Mouse (Mus musculus) bone marrow macrophage, adult 2 months (primary cell): ENCODE measurements around the gene Zfp189. TPM values are rescaled to one million over a fixed set of nuclear protein-coding genes. Genes with fewer than 3 reads are reported as not detected.
"Not testable (repeated sequence)": the region's sequence is repeated elsewhere in the genome, so short reads cannot be mapped to it uniquely, and the experiment has no call there.

ENCODE experiments used
- H3K27ac ChIP-seq: 2 replicates; pipeline ENCODE4 v1.5.1; 2012; ENCODE audit warnings: low read depth, low read length; ENCODE audit not compliant: insufficient read depth
- H3K4me1 ChIP-seq: 2 replicates; pipeline ENCODE4 v1.6.1; 2012; ENCODE audit warnings: low read length; ENCODE audit not compliant: control insufficient read depth, insufficient read depth
- H3K4me3 ChIP-seq: 2 replicates; pipeline ENCODE4 v1.5.1; 2012; ENCODE audit warnings: mild to moderate bottlenecking, low read length, moderate library complexity; ENCODE audit not compliant: insufficient read depth
- CTCF ChIP-seq: IDR thresholded peaks from 2 replicates; pipeline ENCODE4 v1.5.1; 2012; ENCODE audit warnings: low read depth, mild to moderate bottlenecking, low read length, moderate library complexity
- POLR2A ChIP-seq: IDR thresholded peaks from 2 replicates; pipeline ENCODE4 v1.6.1; 2012; ENCODE audit warnings: mild to moderate bottlenecking, low read depth, low read length, borderline replicate concordance
- polyA plus RNA-seq: library from polyadenylated mRNA; stranded (reverse); fragments of >200 nt; gene quantifications from 2 replicates; pipeline ENCODE4 v1.2.4, GENCODE M21; 2012; ENCODE audit not compliant: missing spikeins, insufficient read depth, insufficient read length

The Zfp189 gene
- polyA plus RNA-seq, 1 experiment: 5.5 TPM

- Histone ChIP-seq H3K4me1 (no peaks in the 10 kb centered on the region), H3K27ac (no peak overlapping the region), H3K4me3 (no peak overlapping the region)
- TF ChIP-seq CTCF (no peak), POLR2A (no peak)
Observed at GRCm38 (mm10) chr4:49503563-49503962, 17.4 kb upstream of the Zfp189 start.

GRCm38 (mm10) chr4:49506386-49506785, 14.6 kb upstream of the Zfp189 start, which contains the start of gene Baat:
Baat (minus strand) TSS chr4:49506557.
- no peak within 1 kb of the TSS for H3K27ac ChIP-seq
- no peak within 1 kb of the TSS for H3K4me3 ChIP-seq
- TF ChIP-seq CTCF (no peak), POLR2A (no peak)

GRCm38 (mm10) chr4:49509183-49509582, 11.8 kb upstream of the Zfp189 start:
- Histone ChIP-seq H3K4me3 (no peak overlapping the region), H3K27ac (no peak overlapping the region)
- no peak for TF ChIP-seq CTCF
- TF ChIP-seq POLR2A: no peak

More at GRCm38 (mm10) chr4:49506386-49506785, 14.6 kb upstream of the Zfp189 start, which contains the start of gene Baat:
- no peaks in the 10 kb centered on the region for H3K4me1 ChIP-seq

DNA sequence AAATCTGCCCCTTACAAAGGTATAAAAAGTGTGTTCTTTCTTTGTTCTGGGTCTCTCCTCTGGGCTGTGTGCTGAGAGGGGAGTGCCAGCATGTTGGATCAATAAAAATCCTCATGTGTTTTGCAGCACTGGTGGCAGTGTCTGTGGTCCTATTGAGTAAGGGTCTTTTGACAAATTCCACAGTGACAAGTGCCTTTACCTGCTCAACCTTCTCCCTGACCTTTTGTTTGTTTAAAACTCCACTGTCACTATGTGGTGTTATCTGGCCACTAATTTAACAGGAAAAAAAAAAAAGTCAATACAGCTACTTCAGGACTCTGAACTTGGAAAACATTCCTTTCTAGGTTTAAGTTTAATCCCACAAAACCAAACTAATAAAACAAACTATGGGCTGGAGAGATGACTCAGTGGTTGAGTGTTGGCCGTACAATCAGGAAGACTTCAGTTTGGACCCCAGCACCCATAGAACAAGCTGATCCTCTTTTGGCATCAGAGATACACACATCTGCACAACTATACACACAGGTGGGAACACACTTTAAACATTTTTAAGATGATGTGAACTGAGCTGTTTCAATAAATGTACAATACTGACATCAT, 10.6 kb upstream of the Zfp189 start:
- H3K27ac ChIP-seq: not testable (repeated sequence)

More at GRCm38 (mm10) chr4:49509183-49509582, 11.8 kb upstream of the Zfp189 start:
- H3K4me1 ChIP-seq: no peaks in the 10 kb centered on the region

GRCm38 (mm10) chr4:49512636-49513035, 8.3 kb upstream of the Zfp189 start:
- TF ChIP-seq POLR2A (no peak), CTCF (no peak)
- no peak overlapping the region for H3K27ac ChIP-seq
- no peak overlapping the region for H3K4me3 ChIP-seq
- no peaks in the 10 kb centered on the region for H3K4me1 ChIP-seq

More for the DNA sequence above, 10.6 kb upstream of the Zfp189 start:
- H3K4me1 ChIP-seq, H3K4me3 ChIP-seq: not testable (repeated sequence)

- TF ChIP-seq POLR2A: no peak
- TF ChIP-seq CTCF: no peak
- Histone ChIP-seq H3K4me3 (no peak overlapping the region), H3K4me1 (peaks cover 8% of the 10 kb centered on the region), H3K27ac (no peak overlapping the region)
Observed at GRCm38 (mm10) chr4:49514441-49514840, 6.5 kb upstream of the Zfp189 start.

- Histone ChIP-seq H3K4me3 (peak overlapping the region; percentile 42), H3K4me1 (peaks cover 14% of the 10 kb centered on the region), H3K27ac (no peak overlapping the region)
- TF ChIP-seq CTCF (peak; percentile 42; the same call in 1 of the 2 replicates), POLR2A (no peak)
Observed at GRCm38 (mm10) chr4:49519476-49519875, 1.5 kb upstream of the Zfp189 start.

DNA sequence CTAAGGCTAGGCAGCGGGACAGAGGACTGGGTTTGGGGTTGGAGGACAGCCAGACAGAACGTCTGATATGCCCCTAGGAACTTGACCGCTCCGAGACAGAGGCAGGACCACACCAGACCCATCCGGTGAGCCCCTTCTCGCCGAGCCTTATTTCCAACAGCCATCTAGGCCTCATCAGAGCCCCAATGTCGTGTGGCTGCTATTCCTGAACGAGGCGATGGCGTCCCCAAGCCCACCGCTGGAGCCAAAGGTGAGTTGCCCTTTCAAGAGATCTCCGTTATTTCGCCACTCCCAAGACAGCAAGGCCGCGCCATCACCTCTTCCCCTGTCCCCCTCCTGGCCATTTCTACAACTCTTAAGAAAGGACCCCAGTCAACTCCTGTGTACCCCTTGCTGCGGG, 370 bp downstream of the Zfp189 start:
- Histone ChIP-seq H3K27ac (no peak overlapping the region), H3K4me3 (peak overlapping the region; percentile 98), H3K4me1 (peaks cover 14% of the 10 kb centered on the region)
- TF ChIP-seq CTCF (no peak; the same call in 1 of the 2 replicates), POLR2A (no peak)

DNA sequence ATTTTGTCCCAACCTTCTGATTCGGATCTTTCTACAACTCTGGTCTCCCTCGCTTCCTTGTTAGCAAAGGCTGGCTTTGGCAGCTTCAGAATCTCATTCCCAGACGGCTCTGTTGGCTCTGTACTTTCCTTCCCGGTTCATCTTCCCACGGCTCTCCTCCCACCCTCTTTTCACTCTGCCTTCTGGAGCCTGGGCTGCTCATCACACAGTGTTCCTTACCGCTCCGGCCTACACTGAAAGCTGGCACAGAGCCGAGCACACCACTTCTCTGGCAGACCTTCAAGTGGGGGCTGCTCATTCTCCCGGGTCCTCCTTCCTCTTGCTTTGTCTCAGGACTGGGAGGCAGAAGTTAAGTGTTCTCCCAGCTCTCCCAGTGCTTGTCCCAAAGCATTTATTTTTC, 1.6 kb downstream of the Zfp189 start:
- H3K4me1 ChIP-seq: peaks cover 14% of the 10 kb centered on the region
- no peak overlapping the region for H3K27ac ChIP-seq
- H3K4me3 ChIP-seq: no peak overlapping the region
- no peak for TF ChIP-seq CTCF
- TF ChIP-seq POLR2A: no peak

DNA sequence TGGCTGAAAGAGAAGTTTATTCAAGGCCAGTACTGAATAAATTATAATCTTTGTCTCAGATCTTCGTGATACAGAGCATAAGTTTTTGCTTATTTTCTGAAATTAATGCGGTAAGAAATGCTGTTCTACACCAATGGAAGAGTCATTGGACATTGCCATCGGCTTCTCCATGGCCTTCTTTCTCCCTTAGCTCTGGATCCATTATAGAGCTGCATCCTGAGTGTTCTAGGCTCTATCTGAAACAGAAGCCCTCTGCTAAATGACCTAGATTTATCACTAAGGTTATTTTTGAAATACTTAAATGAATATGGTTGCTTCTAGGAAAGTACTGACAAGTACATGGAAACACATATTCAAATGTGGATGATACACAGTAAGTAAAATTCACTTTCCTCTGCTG, 14.1 kb downstream of the Zfp189 start:
- Histone ChIP-seq H3K4me1 (no peaks in the 10 kb centered on the region), H3K4me3 (no peak overlapping the region), H3K27ac (no peak overlapping the region)
- TF ChIP-seq CTCF (no peak), POLR2A (no peak)

- TF ChIP-seq POLR2A (no peak), CTCF (no peak)
- Histone ChIP-seq H3K4me3 (no peak overlapping the region), H3K4me1 (no peaks in the 10 kb centered on the region), H3K27ac (no peak overlapping the region)
Observed at GRCm38 (mm10) chr4:49535675-49536294, 14.8 kb downstream of the Zfp189 start.
